Mouse (Mus musculus): ENCODE measurements at regions not wholly inside any gene's neighbourhood (a gene's known extent, or its start where the extent isn't known, plus 50 kb on each side); places are given as distances from the start of the nearest gene placed in this dataset.
"Not testable (repeated sequence)": the region's sequence is repeated elsewhere in the genome, so short reads cannot be mapped to it uniquely, and the experiment has no call there.

GRCm38 (mm10) chr3:110880472-110880871, 629.7 kb upstream of the Prmt6 start:
- not testable (repeated sequence) for H3K4me3 ChIP-seq; H3ac ChIP-seq (ENCODE audit: control insufficient read depth, insufficient read length); H3K27me3 ChIP-seq (ENCODE audit: control insufficient read depth, insufficient read depth, insufficient read length); H3K36me3 ChIP-seq (ENCODE audit: control insufficient read depth, insufficient read depth); H3K4me2 ChIP-seq (ENCODE audit: low read depth); H3K79me2 ChIP-seq (ENCODE audit: control insufficient read depth, insufficient read depth)

DNA sequence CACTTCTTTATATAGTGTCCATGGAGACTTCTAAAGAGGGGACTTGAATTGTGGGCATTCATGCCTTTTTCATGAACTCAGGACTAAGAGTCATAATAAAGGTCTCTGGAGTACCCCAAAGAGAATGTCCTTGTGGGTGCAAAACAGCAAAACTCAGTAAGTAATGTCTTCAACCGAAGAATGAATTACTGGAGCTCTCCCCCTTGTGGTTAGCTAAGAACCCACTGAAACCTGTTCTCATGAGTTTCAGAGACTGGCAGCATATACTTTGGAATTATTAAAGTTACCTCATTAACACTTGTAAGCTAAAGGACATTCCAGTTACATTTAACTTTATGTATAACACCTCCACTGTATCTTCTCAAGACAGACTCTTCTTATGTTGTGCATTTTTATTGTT, 615.2 kb upstream of the Prmt6 start:
- no peak overlapping the region for H3ac ChIP-seq (ENCODE audit: control insufficient read depth, insufficient read length)
- no peaks in the 10 kb centered on the region for H3K79me2 ChIP-seq (ENCODE audit: control insufficient read depth, insufficient read depth)
- TF ChIP-seq REST (IDR thresholded peaks at IDR 0.05; ENCODE audit: insufficient read depth, insufficient read length) = no peak
- TF ChIP-seq E2F4 (IDR thresholded peaks at IDR 0.05; ENCODE audit: insufficient read depth) = no peak
- TF ChIP-seq TCF12 (IDR thresholded peaks at IDR 0.05; ENCODE audit: insufficient read depth, poor library complexity, severe bottlenecking) = no peak
- no peak for TF ChIP-seq USF1 (IDR thresholded peaks at IDR 0.05; ENCODE audit: low read depth)
- TF ChIP-seq POLR2AphosphoS2 (IDR thresholded peaks at IDR 0.05; ENCODE audit: insufficient read length, low read depth) = no peak
- no peak for TF ChIP-seq MYOG (IDR thresholded peaks at IDR 0.05; ENCODE audit: control insufficient read depth in 1 of 3, insufficient read depth in 1 of 3, insufficient read length in 2 of 3, low read depth in 2 of 3)
- no peak for TF ChIP-seq SRF (IDR thresholded peaks at IDR 0.05; ENCODE audit: control insufficient read depth, insufficient read length, low read depth)
- TF ChIP-seq MYOD1 (IDR thresholded peaks at IDR 0.05; ENCODE audit: control insufficient read depth in 1 of 3, insufficient read length in 2 of 3, low read depth in 2 of 3) = no peak
- TF ChIP-seq TCF3 (IDR thresholded peaks at IDR 0.05; ENCODE audit: insufficient read length, low read depth) = no peak
- no peak for TF ChIP-seq POLR2A (IDR thresholded peaks at IDR 0.05; ENCODE audit: insufficient read length, low read depth)
- no peak for TF ChIP-seq MAX (IDR thresholded peaks at IDR 0.05; ENCODE audit: low read depth)
- no peak for TF ChIP-seq CEBPB (IDR thresholded peaks at IDR 0.05; ENCODE audit: insufficient read depth, poor library complexity, severe bottlenecking)
- no peak overlapping the region for H3K4me3 ChIP-seq
- H3K27me3 ChIP-seq (ENCODE audit: control insufficient read depth, insufficient read depth, insufficient read length) = no peaks in the 10 kb centered on the region
- no peaks in the 10 kb centered on the region for H3K36me3 ChIP-seq (ENCODE audit: control insufficient read depth, insufficient read depth)
- no peak overlapping the region for H3K4me2 ChIP-seq (ENCODE audit: low read depth)

GRCm38 (mm10) chr3:110847222-110847621, 596.4 kb upstream of the Prmt6 start:
- Histone ChIP-seq H3K27me3 (ENCODE audit: control insufficient read depth, insufficient read depth, insufficient read length) (no peaks in the 10 kb centered on the region), H3ac (ENCODE audit: control insufficient read depth, insufficient read length) (no peak overlapping the region)
- no peak for TF ChIP-seq MAX (IDR thresholded peaks at IDR 0.05; ENCODE audit: low read depth)

DNA sequence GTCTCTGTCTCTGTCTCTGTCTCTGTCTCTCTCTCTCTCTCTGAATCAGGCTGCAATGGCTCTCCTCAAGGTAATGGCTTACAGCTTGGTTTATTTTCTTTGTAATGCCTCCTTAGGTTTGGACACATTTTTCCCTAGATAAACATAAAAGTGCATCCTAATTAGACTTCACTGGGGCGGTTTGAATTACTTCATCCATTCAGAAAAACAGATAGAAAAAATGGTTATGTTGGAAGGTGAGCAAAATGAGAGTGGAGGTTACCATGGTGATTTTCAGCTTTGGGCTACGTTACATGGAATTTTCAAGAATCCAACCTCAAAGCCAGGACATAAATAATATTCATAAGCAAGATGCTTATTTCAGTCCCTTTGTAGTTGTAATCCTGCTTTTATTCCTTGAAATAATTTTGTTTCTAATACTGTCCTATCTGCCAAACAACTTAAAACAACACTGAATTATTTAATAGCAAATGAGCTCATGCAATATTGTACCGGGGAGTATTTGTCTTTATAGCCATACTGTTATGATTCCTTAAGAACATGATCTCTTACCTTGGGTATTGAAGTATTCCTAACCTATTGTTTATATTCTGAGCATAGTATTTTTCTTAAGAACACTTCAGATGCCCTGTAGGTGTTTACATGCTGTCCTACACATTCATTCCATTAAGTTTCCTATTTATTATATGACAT, 570.1 kb upstream of the Prmt6 start:
- Histone ChIP-seq H3ac (ENCODE audit: control insufficient read depth, insufficient read length) (no peak overlapping the region), H3K4me2 (ENCODE audit: low read depth) (no peak overlapping the region), H3K79me2 (ENCODE audit: control insufficient read depth, insufficient read depth) (no peaks in the 10 kb centered on the region), H3K4me3 (no peak overlapping the region), H3K27me3 (ENCODE audit: control insufficient read depth, insufficient read depth, insufficient read length) (no peaks in the 10 kb centered on the region), H3K36me3 (ENCODE audit: control insufficient read depth, insufficient read depth) (no peaks in the 10 kb centered on the region)
- TF ChIP-seq TCF12 (IDR thresholded peaks at IDR 0.05; ENCODE audit: insufficient read depth, poor library complexity, severe bottlenecking) (no peak), E2F4 (IDR thresholded peaks at IDR 0.05; ENCODE audit: insufficient read depth) (no peak), SRF (IDR thresholded peaks at IDR 0.05; ENCODE audit: control insufficient read depth, insufficient read length, low read depth) (no peak), MYOD1 (IDR thresholded peaks at IDR 0.05; ENCODE audit: control insufficient read depth in 1 of 3, insufficient read length in 2 of 3, low read depth in 2 of 3) (no peak)

More at GRCm38 (mm10) chr3:110847222-110847621, 596.4 kb upstream of the Prmt6 start:
- Histone ChIP-seq H3K79me2 (ENCODE audit: control insufficient read depth, insufficient read depth) (no peaks in the 10 kb centered on the region), H3K4me3 (no peak overlapping the region), H3K36me3 (ENCODE audit: control insufficient read depth, insufficient read depth) (no peaks in the 10 kb centered on the region), H3K4me2 (ENCODE audit: low read depth) (no peak overlapping the region)

- Histone ChIP-seq H3K4me3 (no peak overlapping the region), H3K36me3 (ENCODE audit: control insufficient read depth, insufficient read depth) (no peaks in the 10 kb centered on the region), H3K4me2 (ENCODE audit: low read depth) (no peak overlapping the region)
Observed at GRCm38 (mm10) chr3:110789009-110789586, 538.3 kb upstream of the Prmt6 start.

More at GRCm38 (mm10) chr3:110789009-110789586, 538.3 kb upstream of the Prmt6 start:
- Histone ChIP-seq H3ac (ENCODE audit: control insufficient read depth, insufficient read length) (no peak overlapping the region), H3K27me3 (ENCODE audit: control insufficient read depth, insufficient read depth, insufficient read length) (no peaks in the 10 kb centered on the region), H3K79me2 (ENCODE audit: control insufficient read depth, insufficient read depth) (no peaks in the 10 kb centered on the region)
- TF ChIP-seq E2F4 (IDR thresholded peaks at IDR 0.05; ENCODE audit: insufficient read depth) = no peak
- no peak for TF ChIP-seq TCF3 (IDR thresholded peaks at IDR 0.05; ENCODE audit: insufficient read length, low read depth)
- no peak for TF ChIP-seq POLR2AphosphoS2 (IDR thresholded peaks at IDR 0.05; ENCODE audit: insufficient read length, low read depth)
- no peak for TF ChIP-seq SRF (IDR thresholded peaks at IDR 0.05; ENCODE audit: control insufficient read depth, insufficient read length, low read depth)
- no peak for TF ChIP-seq USF1 (IDR thresholded peaks at IDR 0.05; ENCODE audit: low read depth)
- TF ChIP-seq TCF12 (IDR thresholded peaks at IDR 0.05; ENCODE audit: insufficient read depth, poor library complexity, severe bottlenecking) = no peak
- no peak for TF ChIP-seq POLR2A (IDR thresholded peaks at IDR 0.05; ENCODE audit: insufficient read length, low read depth)
- TF ChIP-seq REST (IDR thresholded peaks at IDR 0.05; ENCODE audit: insufficient read depth, insufficient read length) = no peak
- TF ChIP-seq CEBPB (IDR thresholded peaks at IDR 0.05; ENCODE audit: insufficient read depth, poor library complexity, severe bottlenecking) = no peak
- TF ChIP-seq MYOD1 (IDR thresholded peaks at IDR 0.05; ENCODE audit: control insufficient read depth in 1 of 3, insufficient read length in 2 of 3, low read depth in 2 of 3) = no peak
- TF ChIP-seq MAX (IDR thresholded peaks at IDR 0.05; ENCODE audit: low read depth) = no peak
